Mouse (Mus musculus): Measurements from ENCODE around the gene Tbxas1. TPM values are rescaled to one million over a fixed set of nuclear protein-coding genes. Genes with fewer than 3 reads are reported as not detected.

Gene Tbxas1
- total and polyA plus RNA-seq, 3 experiments, result not detected

GRCm38 (mm10) chr6:38938421-38938820 is 63.2 kb downstream of the Tbxas1 start:
- Histone ChIP-seq H3K4me2 (ENCODE audit: insufficient read depth, low read depth, poor library complexity, severe bottlenecking) (no peak overlapping the region), H3K27me3 (replicated peaks) (no peaks in the 10 kb centered on the region), H3K4me3 (replicated peaks in 1 of 3; ENCODE audit: low read depth in 2 of 3, low read length in 2 of 3, poor library complexity in 1 of 3) (no peak overlapping the region), H3K27ac (ENCODE audit: insufficient read depth, low read depth) (no peak overlapping the region), H3K9ac (ENCODE audit: insufficient read depth, low read depth) (no peak overlapping the region), H3K4me1 (ENCODE audit: control insufficient read depth in 1 of 2, insufficient read depth in 2 of 2) (peaks cover 0 to 32% of the 10 kb centered on the region in 2 experiments; a peak in 3 of 4 replicates), H3K9me3 (replicated peaks; ENCODE audit: low read length) (peaks cover 5% of the 10 kb centered on the region), H3K36me3 (replicated peaks in 1 of 2; ENCODE audit: control insufficient read depth in 1 of 2, insufficient read depth in 1 of 2, low read length in 1 of 2) (no peaks in the 10 kb centered on the region), H3K79me2 (replicated peaks; ENCODE audit: control insufficient read depth, extremely low read depth, insufficient read depth, poor library complexity, severe bottlenecking) (no peaks in the 10 kb centered on the region)
- in situ Hi-C loops (cut with MboI; ENCODE audit: low pct_ligation_motif_present, low pct_unique_long_range_greater_than_20kb, low sequenced_read_pairs) (no loop called here), dilution Hi-C loops (cut with MboI; ENCODE audit: extremely low pct_ligation_motif_present, extremely low pct_unique_long_range_greater_than_20kb, low sequenced_read_pairs) (no loop called here)
- DNase-seq (ENCODE audit: extremely low read depth), result peak; percentile 31
- TF ChIP-seq MXI1 (IDR thresholded peaks at IDR 0.05; ENCODE audit: low read depth, low read length) (no peak), SMC3 (IDR thresholded peaks at IDR 0.05; ENCODE audit: low read depth, low read length) (no peak), HCFC1 (IDR thresholded peaks at IDR 0.05; ENCODE audit: low read depth, low read length) (no peak), ZMIZ1 (IDR thresholded peaks at IDR 0.05; ENCODE audit: low read depth, low read length) (no peak), MAX (IDR thresholded peaks at IDR 0.05; ENCODE audit: low read length) (no peak), MYC (IDR thresholded peaks at IDR 0.05; ENCODE audit: low read depth, low read length) (no peak), TBP (conservative IDR thresholded peaks at IDR 0.05; ENCODE audit: low read depth, low read length) (no peak), KAT2A (IDR thresholded peaks at IDR 0.05; ENCODE audit: insufficient replicate concordance, low read length) (no peak), ZKSCAN1 (IDR thresholded peaks at IDR 0.05; ENCODE audit: borderline replicate concordance, low read depth, low read length) (no peak)

- in situ Hi-C loops (cut with MboI; ENCODE audit: low pct_ligation_motif_present, low pct_unique_long_range_greater_than_20kb, low sequenced_read_pairs) (no loop called here), dilution Hi-C loops (cut with MboI; ENCODE audit: extremely low pct_ligation_motif_present, extremely low pct_unique_long_range_greater_than_20kb, low sequenced_read_pairs) (no loop called here)
- Histone ChIP-seq H3K27ac (ENCODE audit: insufficient read depth, low read depth) (no peak overlapping the region), H3K36me3 (replicated peaks in 1 of 2; ENCODE audit: control insufficient read depth in 1 of 2, insufficient read depth in 1 of 2, low read length in 1 of 2) (no peaks in the 10 kb centered on the region), H3K79me2 (replicated peaks; ENCODE audit: control insufficient read depth, extremely low read depth, insufficient read depth, poor library complexity, severe bottlenecking) (no peaks in the 10 kb centered on the region), H3K9me3 (replicated peaks; ENCODE audit: low read length) (peaks cover 3% of the 10 kb centered on the region), H3K27me3 (replicated peaks) (no peaks in the 10 kb centered on the region), H3K4me3 (replicated peaks in 1 of 3; ENCODE audit: low read depth in 2 of 3, low read length in 2 of 3, poor library complexity in 1 of 3) (no peak overlapping the region), H3K4me1 (ENCODE audit: control insufficient read depth in 1 of 2, insufficient read depth in 2 of 2) (peaks cover 0 to 32% of the 10 kb centered on the region in 2 experiments; a peak in 3 of 4 replicates), H3K9ac (ENCODE audit: insufficient read depth, low read depth) (no peak overlapping the region), H3K4me2 (ENCODE audit: insufficient read depth, low read depth, poor library complexity, severe bottlenecking) (no peak overlapping the region)
- no peak for DNase-seq (ENCODE audit: extremely low read depth)
- TF ChIP-seq JUN (IDR thresholded peaks at IDR 0.05; ENCODE audit: insufficient read depth, low read depth, low read length) (no peak), ELF1 (IDR thresholded peaks at IDR 0.05; ENCODE audit: low read depth, low read length) (no peak), PAX5 (IDR thresholded peaks at IDR 0.05; ENCODE audit: low read length) (no peak), NRF1 (IDR thresholded peaks at IDR 0.05; ENCODE audit: low read depth, low read length) (no peak), SIN3A (IDR thresholded peaks at IDR 0.05; ENCODE audit: low read length) (no peak), HCFC1 (IDR thresholded peaks at IDR 0.05; ENCODE audit: low read depth, low read length) (no peak), CTCF (conservative IDR thresholded peaks at IDR 0.05 in 1 of 2, IDR thresholded peaks at IDR 0.05 in 1 of 2; ENCODE audit: low read depth in 2 of 2, low read length in 2 of 2) (no peak), EP300 (IDR thresholded peaks at IDR 0.05; ENCODE audit: low read length) (no peak), CHD2 (IDR thresholded peaks at IDR 0.05; ENCODE audit: low read length) (no peak), SMC3 (IDR thresholded peaks at IDR 0.05; ENCODE audit: low read depth, low read length) (no peak), MXI1 (IDR thresholded peaks at IDR 0.05; ENCODE audit: low read depth, low read length) (no peak), IRF4 (IDR thresholded peaks at IDR 0.05; ENCODE audit: low read depth, low read length) (no peak), ZKSCAN1 (IDR thresholded peaks at IDR 0.05; ENCODE audit: borderline replicate concordance, low read depth, low read length) (no peak), E2F4 (IDR thresholded peaks at IDR 0.05; ENCODE audit: insufficient replicate concordance, low read depth, low read length) (no peak), ZNF384 (IDR thresholded peaks at IDR 0.05; ENCODE audit: low read depth, low read length) (no peak), KAT2A (IDR thresholded peaks at IDR 0.05; ENCODE audit: insufficient replicate concordance, low read length) (no peak), POLR2A (IDR thresholded peaks at IDR 0.05; ENCODE audit: low read depth, low read length) (no peak), NELFE (IDR thresholded peaks at IDR 0.05; ENCODE audit: low read depth, low read length) (no peak), RAD21 (IDR thresholded peaks at IDR 0.05; ENCODE audit: low read depth, low read length) (no peak)
These were observed 63.9 kb downstream of the Tbxas1 start for GRCm38 (mm10) chr6:38939096-38939495.

Measured in CH12.LX (cell line).